Mouse (Mus musculus) spleen, embryonic (tissue): Measurements from ENCODE around the gene Gm17079.
"Not testable (repeated sequence)": the region's sequence is repeated elsewhere in the genome, so short reads cannot be mapped to it uniquely, and the experiment has no call there.

Source experiments
- CTCF ChIA-PET: fragments of 350-600 bp; sonication (Branson Sonifier 250); formaldehyde crosslinking; loops from one replicate; lab custom pipeline; 2022; lab: Charles Lee

Gene Gm17079

DNA sequence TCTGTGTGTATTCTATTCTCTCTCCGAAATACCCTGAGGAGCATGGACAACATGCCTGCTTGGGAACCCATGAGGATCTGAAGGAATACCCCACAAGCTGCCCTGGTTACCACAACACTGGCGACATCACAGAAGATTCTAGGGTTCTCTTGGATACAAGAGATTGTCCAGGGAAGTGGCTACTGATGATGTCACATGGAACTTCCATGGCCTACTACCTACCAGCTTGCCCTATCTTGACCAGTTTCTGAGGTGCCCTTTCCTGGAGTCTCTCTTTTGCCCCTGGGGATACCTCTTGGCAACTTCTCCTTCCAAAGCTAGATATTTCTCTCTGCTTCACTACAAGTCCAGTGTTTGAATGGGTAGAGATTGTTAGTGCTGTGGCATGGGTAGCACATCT lies at the start of gene Gm17079:
Gene Gm17079, minus strand, starts transcription at position 101 of the 400 bp plus-strand sequence.
- CTCF ChIA-PET: not testable (repeated sequence)

DNA sequence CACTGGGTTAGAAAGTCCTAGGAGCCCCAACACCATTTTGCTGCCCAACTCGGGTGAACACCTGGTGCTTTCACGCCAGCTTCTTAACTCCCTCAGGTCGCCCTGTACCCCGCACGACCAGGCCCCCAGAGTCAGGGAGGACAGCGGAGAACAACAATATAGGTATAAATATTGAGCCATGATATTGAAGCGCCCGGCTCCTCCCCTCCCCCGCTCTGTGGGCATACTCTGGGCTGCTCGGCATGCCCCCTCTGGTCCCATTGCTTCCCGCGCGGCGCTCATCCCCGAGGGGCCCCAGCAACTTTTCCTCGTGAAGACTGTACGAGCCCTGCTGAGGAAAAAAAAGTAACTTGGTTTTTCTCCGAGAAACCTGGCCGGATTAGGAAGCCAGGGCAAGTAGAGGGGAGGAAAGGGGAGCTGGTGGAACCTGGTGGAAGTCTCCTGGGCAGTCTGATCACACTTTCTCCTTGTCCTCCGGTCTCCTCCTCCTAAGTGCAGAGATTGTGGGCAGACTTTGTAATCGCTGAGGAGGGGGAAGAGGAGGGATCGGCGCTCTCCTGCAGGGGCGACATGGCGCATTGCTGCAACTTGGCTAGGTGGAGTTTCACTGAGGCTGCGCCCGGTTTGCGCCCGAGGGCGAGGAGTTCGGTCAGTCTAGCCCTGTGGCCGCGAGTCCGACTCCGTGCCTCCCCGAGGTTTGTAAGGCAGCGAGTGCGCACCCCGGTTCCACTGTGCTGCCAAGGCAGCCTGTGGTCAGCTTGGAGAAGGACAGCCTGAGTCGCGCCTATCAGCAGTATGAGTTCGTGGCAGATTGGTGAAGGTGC lies 45.3 kb upstream of the Gm17079 start:
- CTCF ChIA-PET: no interaction called here

DNA sequence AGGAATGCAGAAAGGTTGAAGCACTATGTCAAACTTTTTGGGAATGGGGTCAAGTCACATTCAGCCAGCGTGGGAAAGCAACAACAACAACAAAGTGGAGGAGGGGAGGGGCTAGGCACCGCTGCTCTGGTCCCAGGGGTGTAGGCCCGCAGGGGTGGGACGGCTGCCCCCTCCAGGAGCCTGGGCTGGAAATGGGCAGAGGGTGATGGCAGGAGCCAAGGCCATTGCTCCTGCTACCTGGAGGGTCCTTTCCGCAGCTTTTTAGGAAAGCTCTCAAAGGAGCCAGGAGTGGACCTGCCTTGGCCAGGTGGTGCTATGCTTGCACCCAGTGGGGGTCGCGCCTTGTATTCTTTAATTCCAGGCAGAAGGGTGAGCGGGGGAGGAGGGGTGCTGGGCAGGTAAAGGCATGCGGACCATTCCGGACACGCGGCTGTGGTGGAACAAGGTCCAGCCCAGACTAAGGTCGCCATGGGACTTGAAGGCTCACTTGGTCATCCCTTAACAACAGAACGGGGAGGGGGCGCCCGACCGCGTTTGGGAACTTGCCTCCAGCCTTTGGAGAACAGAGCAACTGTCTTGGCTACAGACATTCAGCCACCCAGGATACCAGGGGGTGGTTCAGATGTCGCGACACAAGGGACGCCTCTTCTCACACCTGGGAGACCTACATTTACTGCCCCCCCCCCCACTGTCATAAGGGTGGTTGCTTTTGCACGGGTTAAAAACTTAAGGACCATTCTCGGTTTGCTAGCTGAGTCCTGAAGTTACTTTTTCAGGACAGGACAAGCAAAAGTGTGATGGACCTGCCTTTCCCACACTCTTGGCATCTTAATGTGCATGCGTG lies 44.1 kb upstream of the Gm17079 start:
- CTCF ChIA-PET: no interaction called here

DNA sequence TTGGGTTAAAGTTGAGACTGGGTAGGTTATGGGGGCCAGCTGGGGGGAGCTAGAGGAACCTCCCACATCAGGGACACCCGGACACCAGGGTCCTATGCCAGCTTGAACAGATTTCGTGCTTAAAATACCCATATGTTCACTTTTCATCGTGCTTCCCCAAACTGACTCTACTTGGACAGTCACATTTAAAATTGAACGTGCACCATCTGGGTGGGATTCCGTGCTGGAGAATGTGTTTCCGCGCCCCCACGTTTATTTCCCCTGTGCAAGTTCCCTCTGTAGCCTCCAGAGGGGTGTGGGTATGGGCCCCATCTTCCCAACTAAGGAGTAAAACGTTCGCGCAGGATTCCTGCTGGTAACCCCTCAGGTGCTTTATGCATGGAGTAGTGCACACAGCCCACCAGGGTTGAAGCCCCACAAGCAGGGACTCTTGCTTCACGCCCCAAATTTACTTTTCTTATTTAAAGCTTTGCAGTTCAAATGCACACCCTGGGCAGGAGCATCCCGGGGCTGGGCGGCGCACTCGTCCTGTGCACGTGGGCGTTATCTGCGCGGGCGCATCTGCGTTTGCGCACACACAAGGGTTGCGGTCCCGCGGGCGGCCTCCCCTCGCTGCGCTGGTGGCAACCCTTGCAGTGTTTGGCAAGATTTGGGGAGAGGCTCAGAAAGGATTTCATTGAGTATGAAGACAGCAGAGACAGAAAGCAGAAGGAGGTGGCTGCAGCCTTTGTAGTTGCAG lies 43.3 kb upstream of the Gm17079 start:
- CTCF ChIA-PET: no interaction called here

DNA sequence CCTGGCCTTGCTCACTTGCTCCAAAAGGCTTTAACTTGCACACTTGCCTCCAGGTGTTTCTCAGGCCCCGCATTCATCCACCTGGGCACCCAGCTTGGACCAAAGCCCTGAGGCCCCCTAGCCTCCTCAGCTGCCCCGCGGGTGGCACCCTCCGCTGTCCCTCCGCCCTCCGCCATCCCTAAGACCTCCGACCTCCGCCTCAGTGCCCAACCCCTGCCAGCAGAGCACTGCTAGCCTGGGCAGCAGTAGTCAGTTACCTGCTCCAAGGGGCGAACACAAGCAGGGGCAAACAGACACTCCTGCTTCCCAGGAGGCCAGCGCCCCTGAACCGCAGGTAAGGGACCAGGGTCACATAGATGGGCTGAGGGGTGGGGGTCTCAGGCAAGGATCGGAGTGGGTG lies 42.7 kb upstream of the Gm17079 start:
- CTCF ChIA-PET: no interaction called here

DNA sequence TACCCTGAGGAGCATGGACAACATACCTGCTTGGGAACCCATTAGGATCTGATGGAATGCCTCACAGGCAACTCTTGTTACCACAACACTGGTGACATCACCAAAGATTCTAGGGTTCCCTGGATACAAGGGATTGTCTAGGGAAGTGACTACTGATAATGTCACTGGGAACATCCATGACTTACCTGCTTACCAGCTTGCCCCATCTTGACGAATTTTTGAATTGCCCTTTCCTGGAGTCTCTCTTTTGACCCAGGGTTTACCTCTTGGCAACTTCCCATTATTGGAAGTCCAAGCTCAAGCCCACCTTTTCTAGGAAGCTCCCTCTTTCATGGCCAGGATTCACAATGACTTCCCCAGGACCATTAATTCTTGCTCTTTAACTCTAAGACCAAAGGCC lies 21.8 kb upstream of the Gm17079 start, which contains the start of gene Gm5800:
Gene Gm5800, minus strand, starts transcription at position 101 of the 400 bp plus-strand sequence.
- CTCF ChIA-PET: no interaction called here

DNA sequence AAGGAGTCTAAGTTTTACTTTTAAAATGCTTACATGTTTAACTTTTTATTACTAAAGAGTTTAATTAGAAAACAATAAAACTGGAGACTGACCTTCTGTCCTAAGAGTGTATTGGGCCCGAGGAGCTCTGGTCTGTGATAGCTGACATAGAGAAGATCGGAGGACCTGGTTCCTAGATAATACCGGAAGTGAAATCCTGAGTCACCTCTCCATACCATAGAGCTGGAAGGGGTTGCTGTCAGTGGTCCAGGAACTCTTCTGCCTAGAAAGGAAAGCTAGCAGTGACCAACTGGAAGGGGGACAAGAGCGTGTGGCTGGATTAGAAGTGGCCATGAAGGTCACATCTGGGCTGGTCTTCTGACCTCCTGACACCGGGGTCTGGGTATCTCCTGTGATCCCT lies 18.0 kb downstream of the Gm17079 start:
- CTCF ChIA-PET: no interaction called here
